In genomic region chr7:139850152-139850551, GRCm38 (mm10) we compare ENCODE assay signal across 11 mouse cellular contexts. TPM values are rescaled to one million over a fixed set of nuclear protein-coding genes. Genes with fewer than 3 reads are reported as not detected.
DNase-seq lines count a peak whose midpoint lies in the region; ATAC-seq and TF ChIP-seq lines count a peak whose summit lies in the region.
"Had no signal": no experiment of that assay in that cellular context is flagged by ENCODE, and none has a peak within 500 bp of the region (broad histone marks: within the 10 kb centered on the region; RNA-seq: fewer than 3 reads in every experiment).

No protein-coding gene starts in this region.

- no peaks in the 10 kb centered on the region for H3K9me3 ChIP-seq in midbrain, postnatal 0 days (ENCODE audit: low read length)

- no peak overlapping the region for H3K4me3 ChIP-seq in midbrain, postnatal 0 days (ENCODE audit: low read depth, low read length)

- ATAC-seq in midbrain, postnatal 0 days (ENCODE audit: low FRiP score) = peak; percentile 88
- ATAC-seq in erythroid progenitor cell, adult 5-6 weeks (replicated peaks; ENCODE audit: low FRiP score, poor library complexity, severe bottlenecking) = no peak

- H3K4me2 ChIP-seq in midbrain, postnatal 0 days (ENCODE audit: low read depth, low read length, poor library complexity, severe bottlenecking) = no peak overlapping the region

- no peak for TF ChIP-seq CTCF in midbrain, postnatal 0 days (IDR thresholded peaks at IDR 0.05)

- 6% methylated on average over 6 of the region's 6 CpGs for WGBS in midbrain, postnatal 0 days

- H3K36me3 ChIP-seq in midbrain, postnatal 0 days (ENCODE audit: insufficient read depth, low read length) = 0 out of 2 replicates have a peak, but pooled peaks cover 2% of the 10 kb centered on the region

- peak; percentile 47 for DNase-seq in layer of hippocampus, adult 9-11 months
- DNase-seq in layer of hippocampus, adult 9-10 months (ENCODE audit: low spot score) = no peak
- DNase-seq in embryo, embryonic 11 days = peak; percentile 49
- DNase-seq in forelimb bud, embryonic 11.5 days (ENCODE audit: low read depth, low spot score) = peak; percentile 37
- peak; percentile 82 for DNase-seq in midbrain, postnatal 0 days (ENCODE audit: low spot score)
- no peak for DNase-seq in adipocyte (ENCODE audit: low spot score)
- no peak for DNase-seq in adrenal gland, postnatal 4 days (ENCODE audit: low spot score in 2 of 2)
- DNase-seq: gastrocnemius, postnatal 25 days; lung, postnatal 36 days had no signal

- H3K4me1 ChIP-seq in midbrain, postnatal 0 days (ENCODE audit: insufficient read depth, low read length) = peaks cover 17% of the 10 kb centered on the region; the same call in 1 of the 2 replicates

- peak overlapping the region; percentile 74 for H3K27ac ChIP-seq in midbrain, postnatal 0 days (ENCODE audit: low read depth, low read length)

- H3K27me3 ChIP-seq in midbrain, postnatal 0 days (ENCODE audit: insufficient read depth, low read length) = no peaks in the 10 kb centered on the region; the same call in 1 of the 2 replicates

- H3K9ac ChIP-seq in midbrain, postnatal 0 days (replicated peaks; ENCODE audit: low read length, poor library complexity, severe bottlenecking) = no peak overlapping the region

RNA-seq across cellular contexts. Expression of gene Adgra1, which starts 16.2 kb away (rescaled TPM):
- 22.0 and 27.8 TPM in 2 replicates for total RNA-seq in midbrain, postnatal 0 days (2014; rRNA removed)
- polyA plus RNA-seq in midbrain, postnatal 0 days (2015; fragmentation: Nextera tagmentation; extraction: Ambion mirVana) = 47.6 and 55.3 TPM in 2 replicates
- not detected in 2 replicates for total RNA-seq in erythroid progenitor cell, adult 5-6 weeks (2015; ENCODE audit: low replicate concordance)
- not detected in 2 replicates for total RNA-seq in erythroid progenitor cell, adult 5-6 weeks (2017; ENCODE audit: low replicate concordance)
- 1 to 10 TPM; 4.7 to 5.0 TPM for total RNA-seq in adrenal gland, postnatal 4 days (2021)
- total RNA-seq: hematopoietic stem cell, adult 5-6 weeks had no signal

RNA-seq across cellular contexts. Expression of gene Kndc1, which starts 44.3 kb away (rescaled TPM):
- 71.5 and 80.6 TPM in 2 replicates for total RNA-seq in midbrain, postnatal 0 days (2014; rRNA removed)
- polyA plus RNA-seq in midbrain, postnatal 0 days (2015; fragmentation: Nextera tagmentation; extraction: Ambion mirVana) = 20.2 and 22.4 TPM in 2 replicates
- not detected in 2 replicates for total RNA-seq in erythroid progenitor cell, adult 5-6 weeks (2015; ENCODE audit: low replicate concordance)
- total RNA-seq in erythroid progenitor cell, adult 5-6 weeks (2017; ENCODE audit: low replicate concordance) = not detected in 2 replicates
- 1 to 10 TPM; 1.6 to 1.7 TPM for total RNA-seq in adrenal gland, postnatal 4 days (2021)
- total RNA-seq: gastrocnemius, postnatal 25 days; hematopoietic stem cell, adult 5-6 weeks had no signal

Comparison
In these comparisons a context has a peak if more than half of its experiments do, and no peak if none do; other contexts are left out.
1. DNase-seq: peak in layer of hippocampus, adult 9-11 months (single experiment), embryo, embryonic 11 days (single experiment), forelimb bud, embryonic 11.5 days (single experiment) and midbrain, postnatal 0 days (single experiment); none in layer of hippocampus, adult 9-10 months (single experiment), adipocyte (single experiment) and adrenal gland, postnatal 4 days (0 of 2).
2. RNA of gene Adgra1, which starts 16.2 kb away (total RNA-seq): 22.0 to 27.8 TPM in midbrain, postnatal 0 days and 4.7 to 5.0 TPM in adrenal gland, postnatal 4 days; not detected in erythroid progenitor cell, adult 5-6 weeks; every median in the first group is over 4 times any median in the second.
3. RNA of gene Kndc1, which starts 44.3 kb away (total RNA-seq): 71.5 to 80.6 TPM in midbrain, postnatal 0 days; 1.6 to 1.7 TPM in adrenal gland, postnatal 4 days and not detected in erythroid progenitor cell, adult 5-6 weeks; every median in the first group is over 10 times any median in the second.